Mouse (Mus musculus) 3T3-L1 (cell line): ENCODE measurements around the gene Akp3.

ENCODE experiments used
- DNase-seq: peaks from one replicate; pipeline ENCODE4 v3.0.0-alpha.2; 2015; ENCODE audit warnings: low read depth, low spot score

Akp3 gene

GRCm38 (mm10) chr1:87154501-87155120 is 29.8 kb downstream of the Akp3 start:
- no peak for DNase-seq

GRCm38 (mm10) chr1:87155531-87156198 is 30.9 kb downstream of the Akp3 start:
- no peak for DNase-seq

GRCm38 (mm10) chr1:87156199-87156587 is 31.4 kb downstream of the Akp3 start, which contains the start of gene Ecel1:
Gene Ecel1, minus strand, starts transcription at chr1:87156521.
- no peak for DNase-seq

- DNase-seq: peak; percentile 80
These were observed 34.6 kb downstream of the Akp3 start for GRCm38 (mm10) chr1:87159396-87159795.

- DNase-seq: no peak
These were observed 39.5 kb downstream of the Akp3 start for GRCm38 (mm10) chr1:87164164-87164795.

- DNase-seq: no peak
These were observed 40.0 kb downstream of the Akp3 start for GRCm38 (mm10) chr1:87164796-87165184.

GRCm38 (mm10) chr1:87170458-87170857 is 45.7 kb downstream of the Akp3 start:
- DNase-seq: no peak

- DNase-seq: no peak
These were observed 46.5 kb downstream of the Akp3 start for GRCm38 (mm10) chr1:87171312-87171711.

- DNase-seq: no peak
These were observed 47.5 kb downstream of the Akp3 start for GRCm38 (mm10) chr1:87172316-87172715.

- DNase-seq: no peak
These were observed 49.5 kb downstream of the Akp3 start for GRCm38 (mm10) chr1:87174006-87174955.

GRCm38 (mm10) chr1:87175852-87176292 is 51.1 kb downstream of the Akp3 start:
- DNase-seq: peak; percentile 46
